9 mouse cellular contexts compared by ENCODE assay signal in genomic region chr3:103887581-103887980, GRCm38 (mm10). TPM values are rescaled to one million over a fixed set of nuclear protein-coding genes. Genes with fewer than 3 reads are reported as not detected.
DNase-seq lines count a peak whose midpoint lies in the region; ATAC-seq and TF ChIP-seq lines count a peak whose summit lies in the region.
"Had no signal": no experiment of that assay in that cellular context is flagged by ENCODE, and none has a peak within 500 bp of the region (broad histone marks: within the 10 kb centered on the region; RNA-seq: fewer than 3 reads in every experiment).

No protein-coding gene starts in this region.

- no peak overlapping the region for H3K9ac ChIP-seq in kidney, embryonic 16.5 days (replicated peaks; ENCODE audit: low read length)
- H3K9ac ChIP-seq in ES-E14 (ENCODE audit: insufficient read depth, low read depth, low read length, poor library complexity, severe bottlenecking): no peak overlapping the region
- no peak overlapping the region for H3K9ac ChIP-seq in midbrain, embryonic 15.5 days

- H3K4me3 ChIP-seq in kidney, embryonic 16.5 days (ENCODE audit: low read length): no peak overlapping the region
- no peak overlapping the region for H3K4me3 ChIP-seq in ES-E14 (ENCODE audit: insufficient read depth in 1 of 2, low read depth in 1 of 2, low read length in 2 of 2, poor library complexity in 1 of 2, severe bottlenecking in 1 of 2)
- H3K4me3 ChIP-seq in midbrain, embryonic 15.5 days: no peak overlapping the region

- H3K9me3 ChIP-seq in kidney, embryonic 16.5 days (ENCODE audit: low read length): no peaks in the 10 kb centered on the region
- H3K9me3 ChIP-seq in ES-E14 (ENCODE audit: control insufficient read depth, insufficient read depth, low read depth, low read length): no peaks in the 10 kb centered on the region
- no peaks in the 10 kb centered on the region for H3K9me3 ChIP-seq in midbrain, embryonic 15.5 days

- in situ Hi-C loops in ES-E14 (cut with MboI; ENCODE audit: low sequenced_read_pairs in 2 of 2, unreplicated experiment in 2 of 2): no loop called here

- H3K27ac ChIP-seq in kidney, embryonic 16.5 days (ENCODE audit: low read length): no peak overlapping the region
- H3K27ac ChIP-seq in ES-E14 (ENCODE audit: insufficient read depth, low read depth, low read length, poor library complexity, severe bottlenecking): no peak overlapping the region
- H3K27ac ChIP-seq in midbrain, embryonic 15.5 days: no peak overlapping the region
- H3K27ac ChIP-seq: macrophage had no signal

- H3K27me3 ChIP-seq in kidney, embryonic 16.5 days (ENCODE audit: insufficient read depth, low read length): no peaks in the 10 kb centered on the region
- H3K27me3 ChIP-seq in midbrain, embryonic 15.5 days (replicated peaks): no peaks in the 10 kb centered on the region

- no peak overlapping the region for H3K4me2 ChIP-seq in kidney, embryonic 16.5 days (replicated peaks; ENCODE audit: low read depth, low read length)
- H3K4me2 ChIP-seq in midbrain, embryonic 15.5 days: no peak overlapping the region

- peak; percentile 70 for DNase-seq in kidney, adult 9 months
- DNase-seq in CD4-positive helper T cell, adult 2 months (ENCODE audit: low read depth, low spot score): peak; percentile 80
- DNase-seq in ES-E14 (ENCODE audit: low read depth, low spot score): peak; percentile 28
- DNase-seq in cerebellum, postnatal 25 days: peak; percentile 33 to 73
- peak; percentile 14 for DNase-seq in layer of hippocampus, adult 9-11 months
- DNase-seq in retina, postnatal 7 days (ENCODE audit: low read depth, low spot score): peak; percentile 29

- no peaks in the 10 kb centered on the region for H3K4me1 ChIP-seq in kidney, embryonic 16.5 days (ENCODE audit: insufficient read depth, low read length)
- no peaks in the 10 kb centered on the region for H3K4me1 ChIP-seq in ES-E14 (ENCODE audit: control insufficient read depth in 2 of 2, insufficient read depth in 2 of 2, low read length in 2 of 2, poor library complexity in 1 of 2)
- no peaks in the 10 kb centered on the region for H3K4me1 ChIP-seq in midbrain, embryonic 15.5 days

- no peaks in the 10 kb centered on the region for H3K36me3 ChIP-seq in kidney, embryonic 16.5 days (ENCODE audit: insufficient read depth, low read length)
- no peaks in the 10 kb centered on the region for H3K36me3 ChIP-seq in ES-E14 (ENCODE audit: control insufficient read depth, insufficient read depth, low read length, poor library complexity, severe bottlenecking)
- H3K36me3 ChIP-seq in midbrain, embryonic 15.5 days (replicated peaks): no peaks in the 10 kb centered on the region

- WGBS in kidney, embryonic 16.5 days: 28% methylated on average over 3 of the region's 3 CpGs
- 24% methylated on average over 3 of the region's 3 CpGs for WGBS in midbrain, embryonic 15.5 days

- ATAC-seq in kidney, embryonic 16.5 days (ENCODE audit: low FRiP score, low TSS enrichment): no peak
- no peak for ATAC-seq in midbrain, embryonic 15.5 days (replicated peaks)

TF ChIP-seq in ES-E14, 5 proteins besides CTCF, POLR2A, EP300 and RAD21:
- TF ChIP-seq ZC3H11A (IDR thresholded peaks at IDR 0.05; ENCODE audit: borderline replicate concordance, low read depth, low read length): 0 out of 2 replicates have a peak, but pooled peaks have one; percentile 25
- no peak for TF ChIP-seq MAFK (IDR thresholded peaks at IDR 0.05; ENCODE audit: insufficient read depth, low read depth, low read length)

RNA-seq across cellular contexts. Expression of gene Rsbn1, which starts 26.3 kb away (rescaled TPM):
- 8.9 TPM in 2 replicates for polyA plus RNA-seq in kidney, embryonic 16.5 days (2015; fragmentation: Nextera tagmentation; extraction: Ambion mirVana)
- 14.4 and 18.7 TPM in 2 replicates for total RNA-seq in ES-E14 (2012; rRNA removed)
- polyA plus RNA-seq in midbrain, embryonic 15.5 days (2015; fragmentation: Nextera tagmentation; extraction: Ambion mirVana): 22.8 and 23.0 TPM in 2 replicates

RNA-seq across cellular contexts. Expression of gene Ptpn22, which starts 28.0 kb away (rescaled TPM):
- polyA plus RNA-seq in kidney, embryonic 16.5 days (2015; fragmentation: Nextera tagmentation; extraction: Ambion mirVana): 0.80 and 0.82 TPM in 2 replicates
- total RNA-seq in ES-E14 (2012; rRNA removed): 0.22 and 0.37 TPM in 2 replicates
- polyA plus RNA-seq in midbrain, embryonic 15.5 days (2015; fragmentation: Nextera tagmentation; extraction: Ambion mirVana): 0.22 and 0.51 TPM in 2 replicates

RNA-seq across cellular contexts. Expression of gene Bcl2l15, which starts 55.2 kb away (rescaled TPM):
- polyA plus RNA-seq in kidney, embryonic 16.5 days (2015; fragmentation: Nextera tagmentation; extraction: Ambion mirVana): 0.14 TPM in 1 of 2 replicates, not detected in the other
- total RNA-seq in ES-E14 (2012; rRNA removed): 0.90 and 1.4 TPM in 2 replicates
- 0.18 and 0.32 TPM in 2 replicates for polyA plus RNA-seq in midbrain, embryonic 15.5 days (2015; fragmentation: Nextera tagmentation; extraction: Ambion mirVana)
- polyA plus RNA-seq: macrophage had no signal

Comparison
In these comparisons a context has a peak if more than half of its experiments do, and no peak if none do; other contexts are left out.
1. DNase-seq: peak in every context shown above with its lines; median percentile 80 in CD4-positive helper T cell, adult 2 months; 70 in kidney, adult 9 months; 53 in cerebellum, postnatal 25 days; 29 in retina, postnatal 7 days; 28 in ES-E14; 14 in layer of hippocampus, adult 9-11 months.